Mouse (Mus musculus) brown adipose tissue, adult 24 weeks (tissue): ENCODE results near the gene Ccdc69. TPM values are rescaled to one million over a fixed set of nuclear protein-coding genes. Genes with fewer than 3 reads are reported as not detected.
A peak's percentile ranks its signal among the peaks of the same experiment; 100 is the strongest.
"Not testable (repeated sequence)": the region's sequence is repeated elsewhere in the genome, so short reads cannot be mapped to it uniquely, and the experiment has no call there.

Source experiments
- H3K27ac ChIP-seq: fragments of 200-500 bp; replicated peaks from 2 replicates; pipeline ENCODE4 v1.5.1; 2012; ENCODE audit warnings: low read depth, mild to moderate bottlenecking, low read length
- H3K4me1 ChIP-seq: fragments of 200-500 bp; 2 replicates; pipeline ENCODE4 v1.6.1; 2012; ENCODE audit warnings: low read length, mixed read lengths; ENCODE audit not compliant: control insufficient read depth, insufficient read depth, insufficient read length
- H3K4me3 ChIP-seq: fragments of 200-500 bp; 2 replicates; pipeline ENCODE4 v1.5.1; 2012; ENCODE audit warnings: low read depth, mild to moderate bottlenecking, low read length, moderate library complexity; ENCODE audit not compliant: insufficient read depth
- polyA plus RNA-seq: library from polyadenylated mRNA; stranded (reverse); fragments of >200 nt; gene quantifications from 2 replicates; pipeline ENCODE4 v1.2.4, GENCODE M21; 2012; ENCODE audit not compliant: missing spikeins, insufficient read depth, insufficient read length

Gene Ccdc69
- polyA plus RNA-seq: 42.5 and 46.3 TPM in 2 replicates

GRCm38 (mm10) chr11:55077331-55078231 lies at the start of gene Ccdc69:
Gene Ccdc69, minus strand, starts transcription at chr11:55078131.
- peaks cover 35% of the 10 kb centered on the region for H3K4me1 ChIP-seq
- peak within 1 kb of the TSS; percentile 86 for H3K27ac ChIP-seq
- peak within 1 kb of the TSS; percentile 55 for H3K4me3 ChIP-seq

GRCm38 (mm10) chr11:55126663-55127062 lies 48.7 kb upstream of the Ccdc69 start:
- H3K4me3 ChIP-seq: no peak overlapping the region
- no peak overlapping the region for H3K27ac ChIP-seq
- no peaks in the 10 kb centered on the region for H3K4me1 ChIP-seq

GRCm38 (mm10) chr11:55121430-55121829 lies 43.5 kb upstream of the Ccdc69 start:
- H3K27ac ChIP-seq: no peak overlapping the region
- no peaks in the 10 kb centered on the region for H3K4me1 ChIP-seq
- H3K4me3 ChIP-seq: no peak overlapping the region

GRCm38 (mm10) chr11:55120821-55121271 lies 42.9 kb upstream of the Ccdc69 start:
- Histone ChIP-seq H3K4me1 (no peaks in the 10 kb centered on the region), H3K27ac (no peak overlapping the region; the same call in 1 of the 2 replicates), H3K4me3 (no peak overlapping the region)

- no peak overlapping the region for H3K27ac ChIP-seq
- no peaks in the 10 kb centered on the region for H3K4me1 ChIP-seq
- H3K4me3 ChIP-seq: no peak overlapping the region
Measured at GRCm38 (mm10) chr11:55120279-55120678, 42.3 kb upstream of the Ccdc69 start.

GRCm38 (mm10) chr11:55117031-55117430 lies 39.1 kb upstream of the Ccdc69 start:
- no peak overlapping the region for H3K27ac ChIP-seq
- no peak overlapping the region for H3K4me3 ChIP-seq
- no peaks in the 10 kb centered on the region for H3K4me1 ChIP-seq

- no peak overlapping the region for H3K27ac ChIP-seq
Measured at GRCm38 (mm10) chr11:55116004-55116403, 38.1 kb upstream of the Ccdc69 start.

GRCm38 (mm10) chr11:55114291-55114690 lies 36.4 kb upstream of the Ccdc69 start:
- Histone ChIP-seq H3K27ac (peak overlapping the region; percentile 37; the same call in 1 of the 2 replicates), H3K4me3 (no peak overlapping the region), H3K4me1 (no peaks in the 10 kb centered on the region)

More at GRCm38 (mm10) chr11:55116004-55116403, 38.1 kb upstream of the Ccdc69 start:
- no peak overlapping the region for H3K4me3 ChIP-seq
- H3K4me1 ChIP-seq: no peaks in the 10 kb centered on the region

- peak overlapping the region; percentile 45; the same call in 1 of the 2 replicates for H3K27ac ChIP-seq
Measured at GRCm38 (mm10) chr11:55113861-55114250, 35.9 kb upstream of the Ccdc69 start.

GRCm38 (mm10) chr11:55113209-55113860 lies 35.4 kb upstream of the Ccdc69 start:
- Histone ChIP-seq H3K4me1 (no peaks in the 10 kb centered on the region), H3K27ac (peak overlapping the region; percentile 45; the same call in 1 of the 2 replicates), H3K4me3 (no peak overlapping the region)

More at GRCm38 (mm10) chr11:55113861-55114250, 35.9 kb upstream of the Ccdc69 start:
- not testable (repeated sequence) for H3K4me1 ChIP-seq, H3K4me3 ChIP-seq

GRCm38 (mm10) chr11:55110566-55111169 lies 32.7 kb upstream of the Ccdc69 start:
- no peak overlapping the region for H3K4me3 ChIP-seq
- H3K27ac ChIP-seq: no peak overlapping the region
- H3K4me1 ChIP-seq: no peaks in the 10 kb centered on the region

GRCm38 (mm10) chr11:55109521-55110300 lies 31.8 kb upstream of the Ccdc69 start:
- Histone ChIP-seq H3K27ac (no peak overlapping the region), H3K4me1 (no peaks in the 10 kb centered on the region), H3K4me3 (no peak overlapping the region)

- Histone ChIP-seq H3K4me1 (no peaks in the 10 kb centered on the region), H3K4me3 (no peak overlapping the region), H3K27ac (no peak overlapping the region)
Measured at GRCm38 (mm10) chr11:55106636-55107035, 28.7 kb upstream of the Ccdc69 start.

GRCm38 (mm10) chr11:55105389-55105788 lies 27.5 kb upstream of the Ccdc69 start:
- H3K4me1 ChIP-seq: no peaks in the 10 kb centered on the region
- no peak overlapping the region for H3K27ac ChIP-seq
- no peak overlapping the region for H3K4me3 ChIP-seq
